In genomic region chr2:67591831-67592629, GRCm38 (mm10) we compare ENCODE assay signal across 10 mouse cellular contexts. TPM values are rescaled to one million over a fixed set of nuclear protein-coding genes. Genes with fewer than 3 reads are reported as not detected.
DNase-seq lines count a peak whose midpoint lies in the region; TF ChIP-seq lines count a peak whose summit lies in the region.
"Had no signal": no experiment of that assay in that cellular context is flagged by ENCODE, and none has a peak within 500 bp of the region (broad histone marks: within the 10 kb centered on the region; RNA-seq: fewer than 3 reads in every experiment).

No protein-coding gene starts in this region.

- H3K27ac ChIP-seq in heart, adult 2 months = peak overlapping the region; percentile 47
- H3K27ac ChIP-seq: stomach, postnatal 0 days had no signal

- no peaks in the 10 kb centered on the region for H3K79me2 ChIP-seq in heart, adult 2 months (replicated peaks; ENCODE audit: control insufficient read depth, insufficient read depth, low read length)

- no peak overlapping the region for H3K4me3 ChIP-seq in heart, adult 2 months

- H3K27me3 ChIP-seq in heart, adult 2 months (ENCODE audit: control insufficient read depth, insufficient read depth, low read length) = no peaks in the 10 kb centered on the region

- peaks cover 6% of the 10 kb centered on the region; the same call in 1 of the 2 replicates for H3K36me3 ChIP-seq in heart, adult 2 months (ENCODE audit: control insufficient read depth, insufficient read depth, low read length)

- H3K4me1 ChIP-seq in heart, adult 2 months (ENCODE audit: control insufficient read depth, insufficient read depth, low read length) = peaks cover 2% of the 10 kb centered on the region; the same call in 1 of the 2 replicates

- intact Hi-C loops in heart, adult 2 months (cut with DNase I) = loop anchor here (2.0 kb wide), 1 partner anchor 35 kb away; no protein-coding TSS in a partner anchor
- intact Hi-C loops in heart, postnatal 25 days (cut with DNase I) = no loop called here
- intact Hi-C loops in left cerebral cortex, postnatal 14 days (cut with DNase I) = no loop called here

- TF ChIP-seq EP300 in heart, adult 2 months (IDR thresholded peaks at IDR 0.05; ENCODE audit: insufficient read depth, low read depth, low read length) = no peak

- H3K9ac ChIP-seq in heart, adult 2 months (ENCODE audit: low read depth, low read length) = no peak overlapping the region
- H3K9ac ChIP-seq: forebrain, postnatal 0 days had no signal

- TF ChIP-seq CTCF in heart, adult 2 months (IDR thresholded peaks at IDR 0.05) = no peak

- WGBS in heart, adult 2 months = 37% methylated on average over 7 of the region's 7 CpGs

- peak; percentile 39 to 62 for DNase-seq in heart, adult 2 months
- no peak for DNase-seq in heart, postnatal 25 days (ENCODE audit: low spot score)
- DNase-seq in NIH3T3 (ENCODE audit: low read depth) = peak; percentile 21
- peak; percentile 19 for DNase-seq in heart, adult 8-10 months (ENCODE audit: low spot score)
- DNase-seq in kidney, postnatal 14 days = peak; percentile 23
- no peak for DNase-seq in left cerebral cortex, postnatal 14 days (ENCODE audit: low spot score in 2 of 2)
- DNase-seq in ovary, postnatal 14 days (ENCODE audit: low spot score) = no peak
- DNase-seq: forebrain, postnatal 0 days had no signal

- no peak for TF ChIP-seq POLR2A in heart, adult 2 months (IDR thresholded peaks at IDR 0.05; ENCODE audit: insufficient read depth, low read depth, low read length)

RNA-seq across cellular contexts. Expression of gene B3galt1, which starts 26.4 kb away (rescaled TPM):
- total RNA-seq in heart, adult 2 months (2021) = 1 to 10 TPM; 1.5 to 1.9 TPM
- polyA plus RNA-seq in heart, adult 2 months (2012; rRNA removed) = 0.72 and 1.7 TPM in 2 replicates
- 1 to 10 TPM; 2.0 to 3.2 TPM for total RNA-seq in heart, postnatal 25 days (2021)
- 1 to 10 TPM in 3 of 4 experiments, under 1 TPM in 1; 0.94 to 1.8 (median 1.3) TPM for total RNA-seq in heart, adult 8-10 months (2022)
- 10 to 100 TPM; 87.0 to 94.4 TPM for total RNA-seq in left cerebral cortex, postnatal 14 days (2021)
- total RNA-seq: megakaryocyte-erythroid progenitor cell, adult 5-6 weeks had no signal

Comparison
In these comparisons a context has a peak if more than half of its experiments do, and no peak if none do; other contexts are left out.
1. DNase-seq: peak in heart, adult 2 months (2 of 2), NIH3T3 (single experiment), heart, adult 8-10 months (single experiment) and kidney, postnatal 14 days (single experiment); none in heart, postnatal 25 days (single experiment), left cerebral cortex, postnatal 14 days (0 of 2) and ovary, postnatal 14 days (single experiment).
2. RNA of gene B3galt1, which starts 26.4 kb away (total RNA-seq): 87.0 to 94.4 TPM in left cerebral cortex, postnatal 14 days; 2.0 to 3.2 TPM in heart, postnatal 25 days, 1.5 to 1.9 TPM in heart, adult 2 months and 0.94 to 1.8 TPM in heart, adult 8-10 months; every median in the first group is over 10 times any median in the second.